Mouse (Mus musculus) gonadal fat pad, adult 2 months (tissue): ENCODE data around the gene Mxi1. TPM values are rescaled to one million over a fixed set of nuclear protein-coding genes. Genes with fewer than 3 reads are reported as not detected.

Experiments used
- DNase-seq: peaks from one replicate; pipeline ENCODE4 v3.0.0-alpha.2; 2012; ENCODE audit warnings: low read depth
- polyA plus RNA-seq: library from polyadenylated mRNA; depleted of rRNA; stranded (reverse); fragments of >200 nt; gene quantifications from 2 replicates; pipeline ENCODE4 v1.2.3, GENCODE M21; 2012

Mxi1 gene
- polyA plus RNA-seq, 1 experiment = 20.4 TPM

- DNase-seq = no peak
Measured at GRCm38 (mm10) chr19:53397451-53398233, 87.3 kb downstream of the Mxi1 start.

- no peak for DNase-seq
Measured at GRCm38 (mm10) chr19:53399213-53399612, 88.9 kb downstream of the Mxi1 start.

GRCm38 (mm10) chr19:53400332-53401110 lies 90.2 kb downstream of the Mxi1 start:
- DNase-seq = no peak

- DNase-seq = no peak
Measured at GRCm38 (mm10) chr19:53402741-53403432, 92.6 kb downstream of the Mxi1 start.

- DNase-seq = no peak
Measured at GRCm38 (mm10) chr19:53404219-53404836, 94.0 kb downstream of the Mxi1 start.

- no peak for DNase-seq
Measured at GRCm38 (mm10) chr19:53404837-53405356, 94.6 kb downstream of the Mxi1 start.

GRCm38 (mm10) chr19:53405810-53406209 lies 95.5 kb downstream of the Mxi1 start:
- no peak for DNase-seq

GRCm38 (mm10) chr19:53407350-53407749 lies 97.0 kb downstream of the Mxi1 start:
- no peak for DNase-seq

- DNase-seq = no peak
Measured at GRCm38 (mm10) chr19:53408398-53408797, 98.1 kb downstream of the Mxi1 start.

- DNase-seq = no peak
Measured at GRCm38 (mm10) chr19:53409663-53410307, 99.5 kb downstream of the Mxi1 start.

- DNase-seq = no peak
Measured at GRCm38 (mm10) chr19:53412149-53412848, 102.0 kb downstream of the Mxi1 start.

GRCm38 (mm10) chr19:53413617-53414380 lies 103.5 kb downstream of the Mxi1 start:
- DNase-seq = no peak

GRCm38 (mm10) chr19:53414650-53415049 lies 104.3 kb downstream of the Mxi1 start:
- DNase-seq = no peak

- DNase-seq = no peak
Measured at GRCm38 (mm10) chr19:53415198-53415597, 104.9 kb downstream of the Mxi1 start.

- DNase-seq = no peak
Measured at GRCm38 (mm10) chr19:53419834-53420233, 109.5 kb downstream of the Mxi1 start.

GRCm38 (mm10) chr19:53420924-53421582 lies 110.7 kb downstream of the Mxi1 start:
- no peak for DNase-seq

- DNase-seq = no peak
Measured at GRCm38 (mm10) chr19:53421583-53422188, 111.4 kb downstream of the Mxi1 start.

GRCm38 (mm10) chr19:53422358-53423308 lies 112.3 kb downstream of the Mxi1 start:
- DNase-seq = no peak
